Mouse (Mus musculus) WW6 (cell line): ENCODE data around the gene Rasgrp2.

Source experiments
- DNase-seq: peaks from one replicate; pipeline ENCODE4 v3.0.0-alpha.2; 2013; ENCODE audit warnings: low read depth, low spot score

The Rasgrp2 gene

DNA sequence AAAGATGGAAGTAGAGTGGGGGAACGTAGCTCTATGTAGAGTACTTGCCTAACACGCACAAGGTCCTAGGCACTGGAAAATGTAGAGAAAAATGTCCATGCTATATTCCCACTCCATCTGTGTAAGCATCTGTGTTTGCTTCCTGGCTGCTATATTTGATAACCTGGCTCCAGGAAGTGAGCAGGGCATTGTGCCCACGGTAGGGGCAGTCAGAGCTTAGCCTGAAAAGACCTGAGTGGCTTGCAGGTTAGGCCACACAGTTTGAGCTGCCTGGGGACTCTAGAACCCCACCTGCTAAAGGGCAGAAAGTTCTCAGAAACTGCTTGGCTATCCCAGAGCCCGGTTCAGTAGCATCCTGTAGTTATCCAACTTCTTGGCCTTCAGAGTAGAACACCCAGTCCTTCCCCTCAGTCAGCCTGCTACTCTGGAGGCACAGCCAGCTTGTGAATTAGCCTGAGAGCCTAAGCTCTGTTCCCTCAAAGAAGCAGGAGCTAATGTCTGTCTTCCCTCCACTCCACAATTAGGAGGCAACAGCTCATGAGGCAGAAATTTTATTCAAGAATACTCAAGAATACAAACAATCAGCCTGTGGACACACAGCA, 16.7 kb upstream of the Rasgrp2 start:
- DNase-seq: no peak

DNA sequence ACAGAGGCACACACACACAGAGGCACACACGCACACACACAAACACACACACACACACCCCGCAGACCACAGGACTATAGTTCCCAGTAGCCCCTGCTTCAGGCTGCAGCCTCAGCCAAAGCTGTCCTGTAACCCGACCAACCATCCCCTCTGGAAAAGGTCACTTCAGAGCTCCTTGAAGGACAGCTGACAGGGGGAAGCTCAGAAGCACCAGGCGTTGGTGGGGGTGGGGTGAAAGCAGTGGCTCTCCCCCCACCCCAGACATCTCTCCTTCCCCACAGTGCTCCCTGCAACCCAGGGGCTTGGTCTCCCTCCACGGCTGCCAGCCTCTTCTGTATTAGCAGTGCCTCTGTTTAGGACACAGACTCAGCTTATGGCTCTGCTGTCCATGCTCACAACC, 15.7 kb upstream of the Rasgrp2 start:
- no peak for DNase-seq

DNA sequence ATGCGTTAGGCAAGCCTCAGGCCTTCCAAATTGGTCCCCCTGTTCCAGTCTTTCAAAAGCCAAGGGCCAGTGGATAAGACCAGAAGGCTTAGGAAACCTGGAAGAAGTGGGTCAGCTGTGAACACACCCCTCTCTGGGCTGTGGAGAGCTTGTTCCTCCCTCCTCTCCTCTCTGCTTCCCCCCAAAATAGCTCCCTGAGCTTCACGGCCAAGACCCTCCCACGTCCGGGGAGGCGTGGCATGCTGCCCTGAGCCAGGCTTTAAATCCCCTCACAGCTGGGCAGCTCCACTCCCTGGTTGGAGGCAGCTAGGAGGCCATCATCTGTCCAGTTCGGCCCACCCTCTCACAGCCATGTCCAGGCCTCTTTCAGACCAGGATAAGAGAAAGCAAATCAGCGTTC, 15.0 kb upstream of the Rasgrp2 start, which contains the start of gene Pygm:
Pygm (plus strand) TSS at position 272 of the 400 bp plus-strand sequence.
- no peak for DNase-seq

DNA sequence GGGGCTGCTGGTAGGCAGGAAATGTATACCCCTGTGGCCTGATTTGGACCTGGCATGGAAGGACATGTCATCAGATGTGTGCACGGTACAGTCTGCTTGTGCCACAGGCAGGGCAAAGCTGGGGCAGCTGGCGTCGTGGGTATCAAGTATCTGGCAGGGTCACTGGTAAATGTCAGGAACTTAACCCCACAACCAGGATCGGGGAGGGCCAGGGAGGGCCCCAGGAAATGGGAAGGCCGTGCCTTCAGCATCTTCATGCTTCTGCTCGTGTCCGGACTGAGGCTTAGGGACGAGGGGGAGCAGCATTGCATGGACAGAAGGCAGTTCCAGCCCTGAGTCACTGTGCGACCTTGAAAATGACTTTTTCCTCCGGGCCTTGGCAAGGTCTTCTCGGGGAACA, 14.2 kb upstream of the Rasgrp2 start:
- DNase-seq: no peak

DNA sequence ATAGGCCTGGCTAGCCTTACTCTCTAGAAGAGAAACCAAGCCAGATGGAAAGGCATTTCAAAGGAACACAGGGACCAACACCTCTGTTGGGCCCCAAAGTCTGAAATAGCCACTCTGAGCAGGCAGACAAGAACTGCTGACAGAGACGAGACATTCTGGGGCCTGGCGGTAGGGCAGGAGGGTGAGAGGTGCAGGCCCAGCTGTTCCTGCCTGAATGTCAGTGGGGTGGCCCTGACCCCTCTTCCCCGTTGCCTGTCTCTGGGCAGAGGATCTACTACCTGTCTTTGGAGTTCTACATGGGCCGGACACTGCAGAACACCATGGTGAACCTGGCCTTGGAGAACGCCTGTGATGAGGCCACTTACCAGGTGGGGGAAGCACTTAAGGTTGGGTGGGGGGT, 13.7 kb upstream of the Rasgrp2 start:
- DNase-seq: no peak

DNA sequence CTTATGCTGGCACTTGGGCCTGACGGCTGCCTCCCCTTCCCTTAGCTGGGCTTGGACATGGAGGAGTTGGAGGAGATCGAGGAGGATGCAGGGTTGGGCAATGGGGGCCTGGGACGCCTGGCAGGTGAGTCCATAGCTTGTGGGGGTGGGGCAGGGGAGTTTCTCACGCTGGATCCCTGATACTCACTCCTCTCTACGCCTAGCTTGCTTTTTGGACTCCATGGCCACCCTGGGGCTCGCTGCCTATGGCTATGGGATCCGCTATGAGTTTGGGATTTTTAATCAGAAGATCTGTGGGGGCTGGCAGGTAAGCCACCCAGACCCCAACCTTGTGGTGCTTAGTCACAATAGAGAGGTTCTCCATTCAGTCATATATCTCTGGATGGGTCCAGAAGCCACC, 13.3 kb upstream of the Rasgrp2 start:
- no peak for DNase-seq

DNA sequence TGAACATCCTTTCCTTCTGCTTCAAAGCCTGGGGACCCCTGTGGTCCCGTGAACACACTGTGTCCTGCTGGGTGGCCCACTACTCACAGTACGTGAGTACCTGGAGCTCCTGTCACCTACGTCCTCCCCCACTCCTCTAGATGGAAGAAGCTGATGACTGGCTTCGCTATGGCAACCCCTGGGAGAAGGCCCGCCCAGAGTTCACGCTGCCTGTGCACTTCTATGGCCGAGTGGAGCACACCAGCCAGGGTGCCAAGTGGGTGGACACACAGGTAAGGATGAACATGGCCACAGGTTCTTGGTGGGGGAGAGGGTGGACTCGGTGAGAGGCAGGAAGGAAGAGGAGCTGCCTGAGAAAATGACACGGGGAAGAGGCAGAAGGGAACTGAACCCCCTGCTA, 12.9 kb upstream of the Rasgrp2 start:
- no peak for DNase-seq

DNA sequence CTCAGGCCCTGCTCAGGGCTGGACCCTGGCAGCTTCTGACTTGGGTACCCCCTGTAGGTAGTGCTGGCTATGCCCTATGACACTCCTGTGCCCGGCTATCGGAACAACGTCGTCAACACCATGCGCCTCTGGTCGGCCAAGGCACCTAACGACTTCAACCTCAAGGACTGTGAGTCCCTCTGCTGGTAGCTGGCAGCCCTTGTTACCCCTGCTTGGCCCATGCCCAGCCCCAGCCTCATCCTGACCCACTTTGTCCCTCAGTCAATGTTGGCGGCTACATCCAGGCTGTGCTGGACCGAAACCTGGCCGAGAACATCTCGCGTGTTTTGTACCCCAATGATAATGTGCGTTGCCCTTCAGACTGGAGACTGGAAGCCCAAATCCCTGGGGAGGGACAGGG, 11.1 kb upstream of the Rasgrp2 start:
- DNase-seq: no peak

DNA sequence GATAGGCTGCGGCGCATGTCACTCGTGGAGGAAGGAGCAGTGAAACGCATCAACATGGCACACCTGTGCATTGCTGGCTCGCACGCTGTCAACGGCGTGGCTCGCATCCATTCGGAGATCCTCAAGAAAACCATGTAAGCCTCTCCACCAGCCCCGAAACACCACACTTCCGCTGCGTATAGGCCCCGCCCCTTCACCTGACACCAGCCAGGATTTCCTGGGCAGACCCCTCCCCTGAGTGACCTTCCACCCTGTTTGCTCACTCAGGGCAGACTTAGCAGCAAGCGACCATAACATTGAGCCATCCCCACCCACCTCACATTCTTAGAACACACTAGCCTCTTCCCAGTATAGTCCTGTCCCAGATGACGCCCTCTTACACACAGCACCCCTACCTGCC, 9.3 kb upstream of the Rasgrp2 start:
- DNase-seq: peak; percentile 67

DNA sequence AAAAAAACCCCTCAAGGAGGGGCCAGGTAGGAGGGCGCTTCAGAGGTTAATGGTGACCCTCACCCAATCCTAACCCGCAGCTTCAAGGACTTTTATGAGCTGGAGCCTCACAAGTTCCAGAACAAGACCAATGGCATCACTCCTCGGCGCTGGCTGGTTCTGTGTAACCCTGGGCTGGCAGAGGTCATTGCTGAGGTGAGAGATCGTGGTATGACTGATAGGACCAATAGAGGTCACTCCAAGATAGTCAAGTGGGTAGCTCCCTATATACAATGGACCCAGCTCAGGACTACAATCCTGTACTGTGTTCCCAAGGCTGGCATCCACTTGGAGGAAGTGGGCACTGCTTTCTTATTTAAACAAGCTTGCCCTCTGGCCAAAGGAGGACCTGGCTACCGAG, 8.9 kb upstream of the Rasgrp2 start:
- DNase-seq: no peak

DNA sequence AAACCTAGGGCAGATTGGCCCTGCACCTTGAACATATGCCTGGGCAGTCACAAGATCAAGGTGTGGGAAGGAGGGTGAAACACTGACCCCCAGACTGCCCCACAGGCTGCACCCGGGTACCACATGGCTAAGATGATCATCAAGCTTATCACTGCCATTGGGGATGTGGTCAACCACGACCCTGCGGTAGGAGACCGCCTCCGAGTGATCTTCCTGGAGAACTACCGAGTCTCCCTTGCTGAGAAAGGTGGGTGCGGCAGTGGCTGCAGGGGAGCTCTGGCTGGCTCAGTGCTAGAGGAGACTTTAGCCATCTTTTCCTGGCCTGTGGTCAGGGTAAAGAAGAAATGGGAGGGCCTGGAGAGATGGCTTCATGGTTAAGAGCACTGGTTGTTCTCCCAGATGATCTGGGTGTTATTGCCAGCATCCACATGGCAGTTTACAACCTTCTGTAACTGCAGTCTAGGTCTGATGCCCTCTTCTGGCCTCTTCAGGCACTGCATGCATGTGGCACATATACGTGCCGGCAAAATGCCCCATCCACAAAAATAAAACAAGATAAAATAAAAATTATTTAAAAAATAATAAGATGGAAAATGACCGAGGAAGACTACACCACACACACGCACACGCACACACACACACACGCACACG, 6.3 kb upstream of the Rasgrp2 start:
- DNase-seq: no peak

DNA sequence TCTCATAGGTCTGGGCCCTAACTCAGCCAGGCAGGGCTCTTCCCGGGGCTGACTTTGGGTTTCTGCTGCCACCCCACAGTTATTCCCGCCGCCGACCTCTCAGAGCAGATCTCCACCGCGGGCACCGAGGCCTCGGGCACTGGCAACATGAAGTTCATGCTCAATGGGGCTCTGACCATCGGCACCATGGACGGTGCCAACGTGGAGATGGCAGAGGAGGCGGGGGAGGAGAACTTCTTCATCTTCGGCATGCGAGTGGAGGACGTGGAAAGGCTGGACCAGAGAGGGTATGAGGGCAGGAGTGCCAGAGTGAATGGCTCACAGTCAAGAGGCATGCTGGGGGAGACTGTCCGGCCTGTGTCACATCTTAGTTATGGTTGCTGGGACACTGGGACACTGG, 5.5 kb upstream of the Rasgrp2 start:
- no peak for DNase-seq

DNA sequence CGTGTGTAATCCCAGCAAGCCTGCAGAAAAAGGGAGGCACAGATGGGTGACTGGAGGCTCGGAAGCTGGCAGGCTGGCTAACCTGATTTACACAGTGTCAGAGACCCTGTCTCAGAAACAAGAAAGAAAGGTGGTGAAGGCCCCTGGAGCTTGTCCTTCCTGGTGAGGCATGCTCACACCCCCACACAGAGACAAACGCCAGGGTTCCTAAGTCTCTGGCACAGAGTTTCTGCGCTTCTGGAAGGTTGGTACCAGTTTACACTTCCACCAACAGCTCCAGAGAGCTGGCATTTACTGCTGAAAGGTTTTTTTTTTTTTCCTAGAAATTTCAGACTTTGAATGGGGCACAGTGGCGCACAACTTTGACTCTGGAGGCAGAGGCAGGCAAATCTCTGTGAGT, 2.9 kb upstream of the Rasgrp2 start:
- DNase-seq: no peak

DNA sequence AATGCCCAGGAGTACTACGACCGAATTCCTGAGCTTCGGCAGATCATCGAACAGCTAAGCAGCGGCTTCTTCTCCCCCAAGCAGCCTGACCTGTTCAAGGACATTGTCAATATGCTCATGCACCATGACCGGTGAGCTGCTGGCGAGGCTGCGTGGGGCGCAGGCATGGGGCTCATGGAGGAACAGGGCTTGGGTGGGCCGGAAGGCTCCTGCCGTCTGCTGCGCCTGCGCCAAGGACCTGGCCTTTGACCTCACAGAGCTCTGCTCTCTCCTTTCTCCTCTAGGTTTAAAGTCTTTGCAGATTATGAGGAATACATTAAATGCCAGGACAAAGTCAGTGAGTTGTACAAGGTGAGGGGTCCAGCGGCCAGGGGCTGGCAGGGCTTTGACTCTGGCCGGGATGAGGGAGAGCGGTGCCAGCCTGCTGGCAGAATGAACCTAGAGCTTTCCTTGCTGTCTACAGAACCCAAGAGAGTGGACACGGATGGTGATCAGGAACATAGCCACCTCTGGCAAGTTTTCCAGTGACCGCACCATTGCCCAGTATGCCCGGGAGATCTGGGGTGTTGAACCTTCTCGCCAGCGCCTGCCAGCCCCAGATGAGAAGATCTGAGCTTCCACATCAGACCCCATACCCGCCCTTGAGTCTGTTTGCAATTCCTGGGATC, 1.4 kb upstream of the Rasgrp2 start:
- DNase-seq: no peak

DNA sequence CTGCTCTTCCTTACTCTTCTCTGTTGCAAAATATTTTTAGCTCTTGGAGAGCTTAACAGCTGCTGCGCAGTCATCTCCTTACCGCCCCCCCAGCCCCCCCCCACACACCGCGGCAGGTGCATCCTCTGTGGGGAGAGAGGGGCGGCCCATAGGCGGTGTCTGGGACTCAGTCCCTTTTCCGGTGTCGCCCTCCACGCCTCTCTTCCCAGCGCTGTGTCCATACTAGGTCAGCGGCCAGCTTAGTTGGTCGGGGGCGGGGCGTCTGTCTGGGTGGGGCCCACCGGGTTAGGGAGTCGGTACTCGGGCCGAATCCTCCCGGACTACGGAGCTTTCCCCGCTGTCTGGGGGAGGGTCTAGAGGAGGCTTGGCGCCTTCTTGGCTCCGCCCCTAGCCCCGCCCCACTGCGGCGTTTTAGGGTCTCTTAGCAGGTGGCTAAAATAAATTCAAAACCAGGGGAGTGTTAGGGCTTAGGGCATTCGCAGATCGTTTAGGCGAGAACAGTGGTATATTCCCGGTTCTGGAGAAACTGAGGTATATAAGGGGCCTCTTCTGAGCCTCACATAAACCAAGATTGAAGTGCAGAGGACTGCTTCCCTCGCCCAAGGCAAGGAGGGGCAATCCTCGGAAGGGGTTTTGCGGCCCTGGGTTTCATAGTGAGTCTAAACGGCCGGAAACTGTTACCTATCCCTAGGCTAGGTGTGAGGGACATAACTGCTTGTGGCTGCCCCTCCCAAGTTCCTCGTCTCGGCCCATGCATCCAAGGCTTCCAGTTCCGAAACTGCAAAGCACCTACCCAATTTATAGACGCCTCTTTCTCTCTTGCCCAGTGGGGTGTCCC, 474 bp upstream of the Rasgrp2 start:
- no peak for DNase-seq

DNA sequence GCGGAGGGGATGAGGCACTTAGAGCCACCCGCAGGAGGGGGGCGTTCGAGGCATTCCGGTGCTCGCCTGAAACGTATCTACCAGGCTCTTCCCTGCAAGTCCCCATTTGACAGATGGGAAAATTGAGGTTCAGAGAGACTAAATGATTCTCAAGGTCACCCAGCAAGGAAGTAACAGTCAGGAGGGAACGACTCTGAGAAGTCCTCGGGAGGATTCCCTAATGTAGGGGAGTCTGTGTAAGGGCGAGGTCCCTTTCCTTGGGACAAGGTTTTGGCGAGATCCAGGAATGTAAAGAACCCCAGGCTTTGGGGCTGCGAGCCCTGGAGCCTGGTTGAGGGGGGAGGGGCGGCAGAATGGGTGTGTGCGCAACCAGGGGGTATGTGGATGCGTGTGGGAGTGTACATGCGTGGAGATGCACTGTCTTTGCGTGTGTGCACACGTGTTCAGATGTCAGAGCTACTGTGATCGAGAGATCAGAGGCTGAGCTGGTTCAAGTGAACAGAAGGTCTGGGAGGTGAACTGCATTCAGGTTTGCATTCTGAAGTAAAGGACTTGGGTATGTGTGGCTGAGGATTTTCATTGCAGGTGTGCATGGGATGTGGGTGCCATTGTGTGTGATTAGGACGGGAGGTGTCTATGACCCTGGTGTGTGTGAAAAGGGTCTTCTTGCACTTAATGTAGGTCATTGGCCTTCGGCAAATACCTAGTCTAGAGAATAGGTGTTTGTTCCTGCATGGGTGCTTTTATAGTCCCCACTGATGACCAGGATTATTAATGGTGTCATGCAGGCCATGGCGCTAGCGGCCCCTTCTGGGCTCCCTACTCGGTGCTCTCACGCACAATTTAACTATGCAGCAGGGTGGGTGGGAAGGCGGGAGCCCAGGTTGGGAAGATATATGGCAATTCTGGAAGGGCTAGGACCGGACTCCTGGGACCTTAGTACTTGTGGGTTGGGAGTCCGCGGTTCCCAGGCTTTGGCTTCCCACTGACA, 1.3 kb downstream of the Rasgrp2 start:
- no peak for DNase-seq

DNA sequence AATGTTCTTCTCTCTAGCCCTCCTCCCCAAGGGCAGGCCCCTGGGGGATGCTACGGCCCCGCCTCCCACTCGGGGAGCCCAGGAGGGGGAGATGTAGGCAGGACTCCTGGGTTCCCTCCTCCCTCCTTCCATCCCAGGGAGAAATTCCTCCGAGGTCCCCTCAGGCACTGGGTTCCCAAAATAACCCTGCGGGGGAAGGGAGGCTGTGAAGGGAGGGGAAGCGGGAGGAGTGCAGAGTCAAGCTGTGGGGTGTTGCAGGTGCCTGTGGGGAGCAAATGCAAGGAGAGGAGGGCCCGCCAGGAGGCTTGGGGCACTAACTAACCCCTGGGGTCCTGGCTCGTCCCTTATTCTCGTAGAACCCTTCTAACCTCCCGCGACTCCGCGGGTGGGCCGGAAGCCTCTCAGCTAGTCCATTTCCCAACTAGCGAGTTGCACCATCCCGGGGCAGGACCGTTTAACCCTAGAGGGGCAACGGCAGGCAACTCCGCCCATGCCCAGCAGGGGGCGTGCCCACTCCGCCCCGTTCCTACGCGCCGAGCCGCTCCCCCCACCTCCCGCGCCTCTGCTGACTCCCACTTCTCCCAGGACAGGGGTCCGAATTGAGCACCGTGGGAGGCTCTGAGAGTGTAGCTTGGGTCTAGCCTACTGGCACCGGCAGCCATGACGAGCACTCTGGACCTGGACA, 2.1 kb downstream of the Rasgrp2 start:
- peak; percentile 56 for DNase-seq

DNA sequence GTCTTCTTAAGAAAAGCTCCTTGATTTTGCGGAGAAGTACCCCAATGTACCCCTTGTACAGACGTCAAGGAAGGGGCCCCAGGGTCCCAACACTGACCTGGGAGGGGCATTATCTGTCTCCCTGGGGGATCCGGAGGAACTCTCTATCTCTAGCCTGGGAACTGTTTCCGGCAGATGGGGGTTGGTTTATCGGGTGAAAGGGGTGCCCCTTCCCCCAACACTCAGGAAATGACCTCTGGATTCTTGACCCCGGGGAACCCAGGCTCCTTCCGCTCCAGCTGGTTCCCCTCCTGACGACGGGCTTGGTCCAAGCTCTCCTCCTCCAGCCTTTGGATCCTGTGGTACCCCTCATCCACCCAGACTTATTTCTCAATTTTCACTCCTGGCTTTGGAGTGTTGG, 2.8 kb downstream of the Rasgrp2 start:
- DNase-seq: no peak

DNA sequence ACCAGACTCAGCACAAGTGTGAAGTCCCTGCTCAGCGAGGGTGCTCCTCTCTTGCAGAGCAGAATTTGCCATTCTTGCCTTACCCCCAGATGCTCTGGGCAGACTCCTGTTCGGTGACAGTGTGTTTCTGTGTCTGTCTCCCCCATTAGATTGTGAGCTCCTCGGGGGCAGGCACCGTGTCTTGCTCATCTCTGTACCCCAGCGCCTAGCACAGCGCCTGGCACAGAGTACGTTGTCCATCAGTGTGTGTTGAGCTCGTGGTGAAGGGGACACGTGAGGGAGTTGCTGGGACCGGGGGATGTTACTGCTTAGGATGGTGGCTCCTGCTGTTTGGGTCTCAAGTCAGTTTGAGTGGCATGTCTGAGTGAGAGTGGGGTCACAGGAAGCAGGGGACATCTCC, 4.7 kb downstream of the Rasgrp2 start:
- DNase-seq: no peak

DNA sequence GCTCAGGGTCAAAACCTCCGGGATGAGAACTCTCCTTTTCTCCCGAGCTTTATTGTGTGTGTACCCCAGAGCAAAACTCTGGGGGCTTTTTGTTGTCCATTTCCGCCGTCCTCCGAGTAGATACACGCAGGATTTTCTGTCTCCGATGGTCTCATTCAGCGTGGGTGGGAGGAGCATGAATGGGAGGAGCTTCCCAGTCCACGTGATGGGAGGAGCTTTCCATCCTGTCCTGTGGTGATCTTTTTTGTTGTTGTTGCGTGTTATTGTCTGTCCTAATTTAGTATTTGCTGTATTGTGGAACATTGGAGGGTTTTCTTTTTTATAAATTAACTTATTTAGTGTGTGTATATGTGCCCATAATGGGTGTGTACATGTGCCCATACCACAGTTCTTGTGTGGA, 6.3 kb downstream of the Rasgrp2 start:
- no peak for DNase-seq

DNA sequence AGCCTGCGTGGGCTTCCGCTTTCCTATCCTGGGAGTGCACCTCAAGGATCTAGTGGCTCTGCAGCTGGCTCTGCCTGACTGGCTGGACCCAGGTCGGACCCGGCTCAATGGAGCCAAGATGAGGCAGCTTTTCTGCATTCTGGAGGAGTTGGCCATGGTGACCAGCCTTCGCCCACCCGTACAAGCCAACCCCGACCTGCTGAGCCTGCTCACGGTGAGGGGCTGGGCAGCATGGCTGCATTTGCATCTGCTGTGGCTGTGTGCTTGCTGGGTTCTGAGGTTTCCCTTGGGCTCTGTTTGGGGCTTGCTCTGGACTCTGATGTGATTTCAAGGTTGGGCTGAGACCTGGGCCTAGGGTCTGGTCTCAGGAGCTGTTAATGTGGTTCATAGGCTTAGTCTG, 8.0 kb downstream of the Rasgrp2 start:
- DNase-seq: no peak
